Mouse (Mus musculus) forebrain, embryonic 12.5 days (tissue): Measurements from ENCODE around the gene Map3k5. TPM values are rescaled to one million over a fixed set of nuclear protein-coding genes. Genes with fewer than 3 reads are reported as not detected.

Experiments
- ATAC-seq: fragments of 200-750 bp; cut with Nextera tagmentation; 2 replicates; pipeline ENCODE4 v1.8.0; 2017; ENCODE audit warnings: moderate TSS enrichment; ENCODE audit not compliant: low FRiP score
- H3K27ac ChIP-seq: fragments of 300-500 bp; sonication (generic); 2 replicates; pipeline ENCODE4 v1.5.1; 2016; ENCODE audit warnings: mild to moderate bottlenecking
- H3K27me3 ChIP-seq: fragments of 300-500 bp; sonication (generic); 2 replicates; pipeline ENCODE4 v1.6.1; 2016; ENCODE audit warnings: mild to moderate bottlenecking
- H3K36me3 ChIP-seq: fragments of 300-500 bp; sonication (generic); replicated peaks from 2 replicates; pipeline ENCODE4 v1.6.1; 2016; ENCODE audit warnings: mild to moderate bottlenecking
- H3K4me1 ChIP-seq: fragments of 300-500 bp; sonication (generic); 2 replicates; pipeline ENCODE4 v1.6.1; 2016
- H3K4me2 ChIP-seq: fragments of 300-500 bp; sonication (generic); 2 replicates; pipeline ENCODE4 v1.6.1; 2016; ENCODE audit warnings: mild to moderate bottlenecking, moderate library complexity
- H3K4me3 ChIP-seq: fragments of 300-500 bp; sonication (generic); replicated peaks from 2 replicates; pipeline ENCODE4 v1.5.1; 2016; ENCODE audit warnings: mild to moderate bottlenecking
- H3K9ac ChIP-seq: fragments of 300-500 bp; sonication (generic); 2 replicates; pipeline ENCODE4 v1.6.1; 2016; ENCODE audit warnings: mild to moderate bottlenecking
- H3K9me3 ChIP-seq: fragments of 300-500 bp; sonication (generic); 2 replicates; pipeline ENCODE4 v1.6.1; 2016
- WGBS: fragments of 180-500 bp; shearing (Covaris S2); methylation state at CpG from one replicate; pipeline ENCODE4 v1.1.7; 2016; 5-methylcytosine and 5-hydroxymethylcytosine counted together
- polyA plus RNA-seq: library from polyadenylated mRNA; unstranded; fragments of >200 nt; fragmentation: Nextera tagmentation; extraction: Ambion mirVana; gene quantifications from 2 replicates; pipeline ENCODE4 v1.2.1, GENCODE M21; 2016

Map3k5 gene
- polyA plus RNA-seq, 1 experiment from 2014 or later: 0.64 TPM

DNA sequence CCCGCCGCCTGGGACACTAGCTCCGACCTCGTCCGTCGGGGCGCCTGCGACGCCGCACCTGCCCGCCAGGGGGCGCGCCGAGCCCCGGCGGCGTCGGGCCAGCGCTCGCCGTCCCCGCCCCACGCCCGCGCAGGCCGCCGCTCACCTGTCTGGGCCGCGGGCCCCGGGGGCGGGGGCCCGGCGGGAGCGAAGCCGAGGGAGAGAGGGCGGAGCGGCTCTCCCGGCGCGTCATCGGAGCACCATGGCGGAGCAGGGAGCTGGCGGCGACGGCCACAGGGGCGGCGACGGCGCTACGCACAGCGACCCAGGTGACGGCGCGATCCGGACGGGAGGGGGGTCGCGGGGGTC lies 214.5 kb downstream of the Map3k5 start:
- Histone ChIP-seq H3K4me2 (peak overlapping the region; percentile 95), H3K4me3 (peak overlapping the region; percentile 75), H3K4me1 (peaks cover 16% of the 10 kb centered on the region), H3K27me3 (peaks cover 43% of the 10 kb centered on the region), H3K27ac (no peak overlapping the region), H3K36me3 (no peaks in the 10 kb centered on the region), H3K9me3 (no peaks in the 10 kb centered on the region), H3K9ac (peak overlapping the region; percentile 58)
- WGBS: under 1% methylated on average over 50 of the region's 58 CpGs
- ATAC-seq: peak; percentile 79

DNA sequence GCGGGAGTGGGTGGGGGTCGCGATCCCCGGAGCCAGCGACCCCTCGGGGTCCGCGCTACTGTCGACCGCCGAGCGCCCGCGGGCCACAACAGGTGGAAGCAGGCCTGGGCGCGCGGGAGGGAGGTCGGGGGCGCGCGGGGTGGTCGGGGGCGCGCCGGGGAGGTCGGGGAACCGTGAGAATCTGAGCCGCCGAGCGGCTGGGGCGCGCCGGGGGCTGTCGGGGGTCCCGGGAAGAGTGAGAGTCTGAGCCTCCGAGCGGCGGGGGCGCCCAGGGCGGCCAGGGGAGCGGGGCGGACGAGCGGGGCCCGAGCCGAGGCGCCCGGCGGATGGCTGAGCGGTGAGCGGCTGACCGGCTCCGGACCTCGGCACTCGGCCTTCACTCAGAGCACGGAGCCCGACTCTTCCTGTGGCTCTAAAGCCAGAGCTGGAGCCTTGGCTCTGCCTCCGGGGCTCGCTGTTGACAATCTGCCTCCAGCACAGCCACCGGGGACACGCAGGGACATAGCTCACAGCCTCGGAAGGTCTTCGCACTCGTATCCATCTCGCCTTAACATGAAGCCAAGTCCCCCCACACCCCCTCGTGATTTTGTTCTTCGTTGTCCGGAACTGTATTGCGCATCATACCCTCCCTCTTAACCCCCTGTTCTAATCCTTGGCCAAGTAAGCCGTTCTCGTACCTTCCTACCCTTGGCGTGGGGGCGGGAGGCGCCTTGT lies 215.0 kb downstream of the Map3k5 start:
- no peak overlapping the region for H3K27ac ChIP-seq
- H3K9me3 ChIP-seq: no peaks in the 10 kb centered on the region
- peak overlapping the region; percentile 95 for H3K4me2 ChIP-seq
- peak overlapping the region; percentile 75 for H3K4me3 ChIP-seq
- H3K9ac ChIP-seq: peak overlapping the region; percentile 58
- peak; percentile 67 for ATAC-seq
- peaks cover 43% of the 10 kb centered on the region for H3K27me3 ChIP-seq
- peaks cover 16% of the 10 kb centered on the region for H3K4me1 ChIP-seq
- no peaks in the 10 kb centered on the region for H3K36me3 ChIP-seq
- WGBS: under 1% methylated on average over 59 of the region's 74 CpGs

DNA sequence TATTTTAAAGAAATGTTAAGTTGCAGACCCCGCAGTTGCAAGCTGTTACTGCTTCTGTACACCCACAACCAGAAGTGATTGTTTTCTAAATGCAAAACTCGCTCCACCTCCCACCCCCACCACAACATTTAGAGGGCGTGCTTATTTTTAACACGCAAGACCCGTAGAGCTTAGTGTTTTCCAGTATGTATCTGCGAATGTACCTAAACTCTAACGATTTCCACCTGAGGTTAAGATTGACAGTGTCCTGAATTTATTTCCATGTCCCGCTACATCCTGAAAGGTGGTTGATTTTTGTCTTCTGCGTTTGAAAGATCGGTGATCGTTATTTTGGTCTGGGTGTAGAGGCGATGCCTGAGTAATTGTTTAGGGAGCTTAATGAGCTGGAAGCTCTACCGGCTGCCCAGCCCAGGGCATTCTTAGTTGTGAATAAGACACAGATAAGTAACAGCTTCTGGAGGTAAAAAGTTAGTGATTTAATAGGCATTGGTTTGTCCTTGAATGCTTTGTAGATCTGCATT lies 215.6 kb downstream of the Map3k5 start:
- H3K9me3 ChIP-seq: no peaks in the 10 kb centered on the region
- peaks cover 43% of the 10 kb centered on the region for H3K27me3 ChIP-seq
- ATAC-seq: no peak
- H3K4me2 ChIP-seq: peak overlapping the region; percentile 95
- peak overlapping the region; percentile 75 for H3K4me3 ChIP-seq
- no peak overlapping the region for H3K27ac ChIP-seq
- peak overlapping the region; percentile 58 for H3K9ac ChIP-seq
- peaks cover 16% of the 10 kb centered on the region for H3K4me1 ChIP-seq
- 2% methylated on average over 13 of the region's 13 CpGs for WGBS
- H3K36me3 ChIP-seq: no peaks in the 10 kb centered on the region

DNA sequence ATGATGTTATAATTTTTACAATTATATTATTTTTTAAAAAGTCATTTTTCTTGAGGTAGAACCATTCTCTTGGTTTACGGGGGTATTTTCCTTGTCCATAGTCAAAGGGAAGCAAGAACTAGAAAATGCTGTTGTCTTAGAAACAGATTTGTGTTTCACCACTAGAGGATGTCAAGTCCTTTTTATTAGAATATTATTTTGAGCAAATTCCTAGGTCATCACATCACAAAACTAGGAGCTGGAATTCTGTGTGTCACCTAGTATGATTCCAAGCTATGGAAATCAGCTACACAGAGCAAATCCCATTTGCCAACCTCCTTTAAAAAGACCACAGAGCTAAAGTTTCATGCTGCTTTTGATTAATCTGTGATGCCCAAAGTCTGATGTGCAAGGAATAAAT lies 217.9 kb downstream of the Map3k5 start:
- Histone ChIP-seq H3K27me3 (peaks cover 33% of the 10 kb centered on the region), H3K4me3 (no peak overlapping the region), H3K4me2 (no peak overlapping the region), H3K9me3 (no peaks in the 10 kb centered on the region), H3K36me3 (no peaks in the 10 kb centered on the region), H3K4me1 (peaks cover 16% of the 10 kb centered on the region), H3K9ac (no peak overlapping the region), H3K27ac (no peak overlapping the region)
- WGBS: 85% methylated on average over 1 of the region's 1 CpGs
- no peak for ATAC-seq

DNA sequence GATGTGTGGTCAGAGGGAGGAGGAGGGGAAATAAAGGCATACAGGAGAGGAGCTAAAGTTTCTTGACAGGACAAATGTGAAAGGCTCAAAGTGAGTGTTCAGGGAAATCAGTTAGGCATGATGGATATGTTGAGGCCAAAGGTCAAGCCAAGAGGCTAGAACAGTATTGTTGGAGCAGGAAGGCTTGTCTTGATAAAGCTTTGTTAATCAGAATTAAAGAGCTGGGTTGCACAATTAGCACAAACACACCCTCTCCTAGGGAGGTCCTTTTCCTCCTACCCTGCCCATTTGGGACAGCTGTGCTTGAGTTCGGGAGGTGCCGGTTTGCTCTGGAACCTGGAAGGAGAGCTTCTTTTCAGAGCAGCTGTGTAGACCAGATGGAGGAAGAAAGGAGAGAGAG lies 219.2 kb downstream of the Map3k5 start:
- H3K9ac ChIP-seq: no peak overlapping the region
- no peak overlapping the region for H3K4me3 ChIP-seq
- H3K36me3 ChIP-seq: no peaks in the 10 kb centered on the region
- H3K27me3 ChIP-seq: peaks cover 19% of the 10 kb centered on the region
- H3K4me1 ChIP-seq: peaks cover 13% of the 10 kb centered on the region
- no peak overlapping the region for H3K27ac ChIP-seq
- 34% methylated on average over 2 of the region's 2 CpGs for WGBS
- no peak for ATAC-seq
- no peak overlapping the region for H3K4me2 ChIP-seq
- no peaks in the 10 kb centered on the region for H3K9me3 ChIP-seq

DNA sequence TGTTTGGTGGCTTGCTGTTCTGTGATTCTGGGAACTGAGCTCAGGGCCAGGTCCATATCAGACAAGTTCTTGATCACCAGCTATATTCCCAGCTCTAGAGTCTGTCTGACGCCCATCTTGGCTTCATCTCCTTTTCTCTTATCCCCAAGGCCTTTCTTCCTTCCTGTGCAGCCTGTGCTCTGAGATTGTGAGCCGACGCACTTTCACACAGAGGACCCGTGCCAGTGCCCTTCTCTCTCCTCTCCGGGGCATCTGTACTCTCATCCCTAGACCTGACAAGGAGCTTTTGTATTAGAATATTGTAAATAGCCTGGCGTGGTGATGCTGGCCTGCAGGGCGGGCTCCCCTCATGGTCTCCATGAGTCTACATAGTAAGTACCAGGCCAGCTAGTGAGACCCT lies 221.1 kb downstream of the Map3k5 start:
- Histone ChIP-seq H3K9ac (no peak overlapping the region), H3K4me2 (no peak overlapping the region), H3K4me3 (no peak overlapping the region), H3K27me3 (peaks cover under 1% of the 10 kb centered on the region), H3K4me1 (no peaks in the 10 kb centered on the region), H3K9me3 (no peaks in the 10 kb centered on the region), H3K36me3 (no peaks in the 10 kb centered on the region), H3K27ac (no peak overlapping the region)
- WGBS: 86% methylated on average over 7 of the region's 7 CpGs
- no peak for ATAC-seq

DNA sequence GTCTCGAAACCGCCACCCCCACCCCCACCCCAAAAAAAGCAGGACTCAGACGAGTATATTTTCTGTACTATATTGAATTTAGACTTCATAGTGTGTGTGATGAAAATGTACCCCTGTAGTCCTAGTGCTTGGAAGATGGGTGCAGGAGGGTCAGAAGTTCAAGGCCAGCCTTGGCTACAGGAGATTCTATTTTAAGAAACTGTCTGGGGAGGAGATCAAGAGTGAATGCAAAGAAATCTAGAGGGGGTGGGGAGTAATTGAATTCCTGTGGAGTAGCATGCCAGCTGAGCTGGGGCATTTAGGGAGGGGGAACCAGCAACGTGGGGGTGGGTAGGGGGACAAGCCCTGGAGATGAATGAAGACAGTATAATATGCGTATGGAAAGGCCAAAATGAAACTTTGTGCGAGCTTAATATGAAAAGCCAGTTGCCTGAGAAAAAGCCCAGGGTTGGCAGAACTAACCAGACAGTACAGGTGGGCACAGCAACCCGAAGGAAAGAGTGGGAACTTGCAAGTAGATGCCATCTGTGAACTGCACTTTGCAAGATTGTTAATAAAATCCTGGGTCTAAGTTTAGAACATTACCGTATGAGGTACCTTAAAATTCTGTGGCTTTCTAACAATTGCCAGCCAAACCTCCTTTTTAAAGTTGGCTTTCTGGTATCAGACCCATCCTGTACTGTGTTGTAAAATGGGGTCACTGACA lies 222.9 kb downstream of the Map3k5 start:
- ATAC-seq: no peak
- Histone ChIP-seq H3K9me3 (no peaks in the 10 kb centered on the region), H3K4me3 (no peak overlapping the region), H3K36me3 (no peaks in the 10 kb centered on the region), H3K4me2 (no peak overlapping the region), H3K4me1 (no peaks in the 10 kb centered on the region), H3K27ac (no peak overlapping the region), H3K9ac (no peak overlapping the region), H3K27me3 (no peaks in the 10 kb centered on the region)
- 85% methylated on average over 8 of the region's 8 CpGs for WGBS

DNA sequence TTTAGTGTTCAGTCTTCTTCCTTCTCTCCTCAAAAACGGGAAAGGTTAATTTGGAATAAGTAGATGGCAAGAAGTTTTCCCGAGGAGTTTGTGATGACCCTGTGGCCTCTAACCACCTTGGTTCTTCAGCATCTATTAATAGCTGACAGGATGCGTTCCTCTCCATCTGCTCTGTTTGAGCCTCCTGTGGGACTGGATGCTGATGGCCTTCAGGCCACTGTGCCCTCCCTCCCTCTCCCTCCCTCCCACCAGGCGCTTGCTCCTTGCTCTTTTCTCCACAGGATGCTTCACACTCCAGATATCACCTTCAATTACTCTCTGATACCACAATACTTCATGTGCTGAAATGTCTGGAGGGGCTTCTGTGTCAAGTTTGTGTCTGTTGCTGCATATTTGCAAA lies 224.5 kb downstream of the Map3k5 start:
- ATAC-seq: no peak
- Histone ChIP-seq H3K4me3 (no peak overlapping the region), H3K27me3 (no peaks in the 10 kb centered on the region), H3K9me3 (no peaks in the 10 kb centered on the region), H3K4me1 (no peaks in the 10 kb centered on the region), H3K9ac (no peak overlapping the region), H3K27ac (no peak overlapping the region), H3K4me2 (no peak overlapping the region), H3K36me3 (no peaks in the 10 kb centered on the region)
- 71% methylated on average over 4 of the region's 4 CpGs for WGBS

DNA sequence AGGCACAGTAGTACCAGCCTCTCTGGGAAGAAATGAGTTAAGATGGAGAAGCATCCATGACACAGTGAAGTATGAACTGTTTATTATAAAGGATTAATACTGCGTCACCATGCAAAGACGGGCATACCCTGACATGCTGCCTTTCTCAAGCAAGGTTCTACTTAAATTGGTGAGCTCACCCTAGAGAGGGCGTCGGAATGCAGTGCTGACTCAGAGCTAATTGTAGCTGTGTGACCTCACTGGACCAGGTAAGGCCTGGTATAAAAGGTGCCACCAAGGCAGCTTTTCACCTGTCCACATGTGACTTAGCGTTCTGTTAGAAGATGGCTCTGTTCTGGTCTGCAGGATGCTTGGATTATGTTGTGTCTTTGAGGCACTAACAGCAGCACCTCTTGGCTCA lies 225.0 kb downstream of the Map3k5 start:
- no peaks in the 10 kb centered on the region for H3K9me3 ChIP-seq
- WGBS: 91% methylated on average over 5 of the region's 5 CpGs
- H3K4me2 ChIP-seq: no peak overlapping the region
- H3K36me3 ChIP-seq: no peaks in the 10 kb centered on the region
- ATAC-seq: no peak
- H3K4me3 ChIP-seq: no peak overlapping the region
- no peak overlapping the region for H3K9ac ChIP-seq
- no peaks in the 10 kb centered on the region for H3K27me3 ChIP-seq
- H3K27ac ChIP-seq: no peak overlapping the region
- no peaks in the 10 kb centered on the region for H3K4me1 ChIP-seq

DNA sequence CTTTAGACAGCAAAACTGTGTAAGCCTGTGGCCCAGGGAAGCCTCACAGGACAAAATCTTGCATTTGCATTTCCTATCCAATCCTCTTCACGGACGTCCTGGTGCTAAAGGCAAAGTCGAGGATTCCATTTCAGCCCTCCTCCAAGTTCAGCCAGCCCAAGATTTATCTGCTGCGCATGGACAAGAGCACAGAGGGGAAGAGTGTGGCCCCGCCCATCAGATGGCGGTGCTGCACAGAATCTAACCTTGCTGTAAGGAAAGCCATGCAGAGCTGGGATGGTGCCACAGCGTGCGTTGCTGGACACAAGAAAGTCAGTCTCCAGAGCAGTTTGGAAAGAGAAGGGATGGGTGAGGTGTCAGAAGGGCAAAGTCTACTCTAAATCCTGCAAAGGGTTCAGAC lies 226.6 kb downstream of the Map3k5 start:
- ATAC-seq: no peak
- no peak overlapping the region for H3K4me3 ChIP-seq
- H3K27ac ChIP-seq: no peak overlapping the region
- H3K27me3 ChIP-seq: no peaks in the 10 kb centered on the region
- no peak overlapping the region for H3K9ac ChIP-seq
- 67% methylated on average over 8 of the region's 8 CpGs for WGBS
- H3K4me1 ChIP-seq: no peaks in the 10 kb centered on the region
- H3K36me3 ChIP-seq: no peaks in the 10 kb centered on the region
- H3K4me2 ChIP-seq: no peak overlapping the region
- no peaks in the 10 kb centered on the region for H3K9me3 ChIP-seq

DNA sequence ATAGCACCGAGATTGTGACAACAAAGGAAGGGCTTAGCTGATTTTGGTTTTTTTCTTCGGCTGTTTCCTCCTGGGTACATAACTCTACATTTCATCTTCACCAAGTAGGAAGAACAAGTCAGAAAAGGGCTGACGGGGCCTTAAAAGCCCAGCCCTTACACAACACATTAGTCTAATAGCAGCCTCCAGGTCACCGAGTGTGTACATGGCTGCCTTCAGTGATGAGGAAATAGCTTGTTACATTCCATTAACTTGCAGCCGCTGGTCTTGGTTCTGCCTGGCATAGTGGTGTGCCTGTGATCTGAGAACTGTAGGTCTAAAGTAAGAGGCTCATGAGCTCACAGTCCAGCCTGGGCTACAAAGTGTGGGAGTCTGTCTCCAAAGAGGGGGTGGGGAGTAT lies 230.5 kb downstream of the Map3k5 start:
- Histone ChIP-seq H3K4me1 (no peaks in the 10 kb centered on the region; the same call in 1 of the 2 replicates), H3K9me3 (no peaks in the 10 kb centered on the region), H3K4me3 (no peak overlapping the region), H3K27ac (no peak overlapping the region), H3K4me2 (no peak overlapping the region), H3K27me3 (0 out of 2 replicates have a peak, but pooled peaks cover 8% of the 10 kb centered on the region), H3K9ac (no peak overlapping the region), H3K36me3 (no peaks in the 10 kb centered on the region)
- ATAC-seq: no peak
- 92% methylated on average over 5 of the region's 5 CpGs for WGBS

DNA sequence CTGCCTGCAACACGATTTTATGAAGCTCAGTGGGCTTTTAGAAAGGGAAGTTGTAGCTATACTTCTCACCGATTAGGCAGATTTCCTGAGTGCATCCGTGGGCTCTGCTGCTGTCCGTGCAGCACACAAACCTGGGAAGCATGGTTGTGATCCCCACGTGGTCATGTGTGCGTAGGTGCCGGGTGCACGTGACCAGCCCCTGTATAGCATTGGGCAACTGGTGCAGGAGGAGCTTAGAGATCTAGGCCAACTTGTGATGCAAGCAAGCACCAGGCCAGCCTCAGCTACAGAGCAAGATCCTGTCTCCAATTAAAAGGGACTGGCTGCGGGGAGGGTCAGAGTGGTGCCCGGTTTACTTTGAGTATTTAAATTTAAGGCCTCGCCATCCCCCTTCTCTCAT lies 232.5 kb downstream of the Map3k5 start:
- H3K27ac ChIP-seq: no peak overlapping the region
- H3K4me3 ChIP-seq: no peak overlapping the region
- 0 out of 2 replicates have a peak, but pooled peaks cover 8% of the 10 kb centered on the region for H3K27me3 ChIP-seq
- 80% methylated on average over 11 of the region's 11 CpGs for WGBS
- H3K36me3 ChIP-seq: no peaks in the 10 kb centered on the region
- no peak overlapping the region for H3K9ac ChIP-seq
- no peak for ATAC-seq
- peaks cover 18% of the 10 kb centered on the region for H3K4me1 ChIP-seq
- H3K4me2 ChIP-seq: no peak overlapping the region
- no peaks in the 10 kb centered on the region for H3K9me3 ChIP-seq

DNA sequence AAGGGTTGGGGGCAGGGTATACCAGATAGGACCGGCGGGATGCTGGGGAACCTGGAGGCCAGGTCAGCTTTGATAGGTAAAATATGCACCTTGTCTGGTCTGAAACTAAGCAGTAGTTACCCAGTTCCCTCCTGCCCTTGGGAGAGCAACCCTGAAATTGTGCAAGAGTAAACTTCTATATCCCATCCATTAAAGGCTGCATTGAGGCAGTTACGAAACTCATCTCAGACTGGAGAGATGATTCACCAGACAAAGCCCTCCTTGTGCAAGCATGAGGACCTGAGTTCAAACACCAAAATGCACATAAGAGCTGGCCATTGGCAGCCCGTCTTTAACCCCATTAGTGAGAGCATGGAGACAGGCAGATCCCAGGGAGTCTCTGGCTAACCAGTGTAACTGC lies 233.2 kb downstream of the Map3k5 start:
- no peak overlapping the region for H3K27ac ChIP-seq
- H3K9me3 ChIP-seq: no peaks in the 10 kb centered on the region
- 93% methylated on average over 4 of the region's 4 CpGs for WGBS
- 0 out of 2 replicates have a peak, but pooled peaks cover 8% of the 10 kb centered on the region for H3K27me3 ChIP-seq
- no peak overlapping the region for H3K4me2 ChIP-seq
- no peak for ATAC-seq
- no peak overlapping the region for H3K4me3 ChIP-seq
- H3K36me3 ChIP-seq: no peaks in the 10 kb centered on the region
- no peak overlapping the region for H3K9ac ChIP-seq
- peaks cover 20% of the 10 kb centered on the region for H3K4me1 ChIP-seq
